31 mouse cellular contexts compared by ENCODE assay signal in the genomic region with DNA sequence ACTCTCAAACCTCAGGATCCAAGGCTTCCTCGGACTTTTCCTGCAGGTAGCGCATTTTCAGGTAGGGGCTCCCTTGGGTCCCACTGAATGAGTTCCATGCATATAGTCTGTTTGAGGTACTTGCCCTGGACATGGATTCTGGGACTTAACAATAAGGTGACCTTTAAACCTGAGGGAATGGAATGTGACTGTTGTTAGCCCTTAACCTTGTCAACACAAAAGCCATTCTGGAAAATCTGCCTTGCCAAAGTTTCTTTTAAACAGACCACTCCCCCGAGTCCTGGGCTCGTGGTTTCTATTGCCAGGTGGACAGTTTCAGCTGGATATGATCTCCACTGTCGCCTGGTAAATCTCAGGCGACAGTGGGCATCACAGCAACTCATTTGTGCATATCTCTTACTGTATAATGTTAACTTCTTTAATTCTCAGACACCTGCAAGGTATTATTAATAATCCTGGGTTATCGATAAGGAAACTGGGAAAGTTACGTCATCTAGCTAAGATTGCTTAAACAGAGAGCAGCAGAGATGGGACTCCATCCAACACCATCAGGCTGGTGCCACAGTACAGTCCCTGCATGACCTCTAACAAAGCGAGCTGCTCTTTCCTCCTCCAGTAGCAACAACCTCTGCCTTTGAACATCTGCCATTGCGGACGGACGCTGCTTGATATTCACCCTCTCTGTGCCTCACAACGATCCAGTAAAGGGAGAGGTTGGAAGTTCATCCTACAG. TPM values are rescaled to one million over a fixed set of nuclear protein-coding genes. Genes with fewer than 3 reads are reported as not detected.
DNase-seq lines count a peak whose midpoint lies in the region; ATAC-seq and TF ChIP-seq lines count a peak whose summit lies in the region.
"Had no signal": no experiment of that assay in that cellular context is flagged by ENCODE, and none has a peak within 500 bp of the region (broad histone marks: within the 10 kb centered on the region; RNA-seq: fewer than 3 reads in every experiment).

No protein-coding gene starts in this region.

- no peak for TF ChIP-seq POLR2A in liver, adult 2 months (IDR thresholded peaks at IDR 0.05; ENCODE audit: extremely low read depth, insufficient read depth, low read length)

- 53% methylated on average over 13 of the region's 13 CpGs for WGBS in heart, embryonic 13.5 days
- 67% methylated on average over 13 of the region's 13 CpGs for WGBS in heart, embryonic 11.5 days (ENCODE audit: insufficient replicate concordance)
- WGBS in liver, adult 2 months = 25% methylated on average over 13 of the region's 13 CpGs
- WGBS in stomach, embryonic 15.5 days = 50% methylated on average over 13 of the region's 13 CpGs

- H3K27me3 ChIP-seq in heart, embryonic 13.5 days (replicated peaks) = no peaks in the 10 kb centered on the region
- no peaks in the 10 kb centered on the region for H3K27me3 ChIP-seq in heart, embryonic 11.5 days (ENCODE audit: control insufficient read depth, insufficient read depth, low read length)
- no peaks in the 10 kb centered on the region for H3K27me3 ChIP-seq in liver, adult 2 months (ENCODE audit: control insufficient read depth, insufficient read depth, low read length)
- no peaks in the 10 kb centered on the region for H3K27me3 ChIP-seq in stomach, embryonic 15.5 days (replicated peaks)
- H3K27me3 ChIP-seq: CH12.LX; embryonic facial prominence, embryonic 15.5 days; heart, embryonic 12.5 days; liver, embryonic 13.5 days; midbrain, embryonic 15.5 days had no signal

- no peak for TF ChIP-seq CTCF in liver, adult 2 months (IDR thresholded peaks at IDR 0.05; ENCODE audit: low read depth, low read length)

- H3K79me2 ChIP-seq in liver, adult 2 months (ENCODE audit: control insufficient read depth, insufficient read depth, low read length) = peaks cover 42% of the 10 kb centered on the region; the same call in 1 of the 2 replicates

- peaks cover 17% of the 10 kb centered on the region for H3K4me1 ChIP-seq in heart, embryonic 13.5 days
- no peaks in the 10 kb centered on the region; the same call in 1 of the 2 replicates for H3K4me1 ChIP-seq in heart, embryonic 11.5 days (ENCODE audit: control insufficient read depth, insufficient read depth, low read length)
- H3K4me1 ChIP-seq in liver, adult 2 months (ENCODE audit: control insufficient read depth, insufficient read depth, low read length) = peaks cover 15% of the 10 kb centered on the region
- peaks cover 12% of the 10 kb centered on the region; the same call in 1 of the 2 replicates for H3K4me1 ChIP-seq in stomach, embryonic 15.5 days

- H3K36me3 ChIP-seq in heart, embryonic 13.5 days = no peaks in the 10 kb centered on the region
- no peaks in the 10 kb centered on the region for H3K36me3 ChIP-seq in heart, embryonic 11.5 days (ENCODE audit: control insufficient read depth, insufficient read depth, low read length)
- H3K36me3 ChIP-seq in liver, adult 2 months (ENCODE audit: control insufficient read depth, insufficient read depth, low read length) = no peaks in the 10 kb centered on the region
- H3K36me3 ChIP-seq in stomach, embryonic 15.5 days = no peaks in the 10 kb centered on the region; the same call in 1 of the 2 replicates
- H3K36me3 ChIP-seq: embryonic facial prominence, embryonic 15.5 days; heart, embryonic 12.5 days; liver, embryonic 13.5 days; midbrain, embryonic 15.5 days had no signal

- H3K4me3 ChIP-seq in heart, embryonic 13.5 days = no peak overlapping the region
- H3K4me3 ChIP-seq in heart, embryonic 11.5 days (ENCODE audit: low read depth, low read length) = no peak overlapping the region
- H3K4me3 ChIP-seq in liver, adult 2 months (ENCODE audit: insufficient read depth, low read depth, low read length) = no peak overlapping the region
- no peak overlapping the region for H3K4me3 ChIP-seq in stomach, embryonic 15.5 days (replicated peaks)
- H3K4me3 ChIP-seq: embryonic facial prominence, embryonic 15.5 days; forebrain, embryonic 10.5 days; heart, embryonic 12.5 days; liver, embryonic 13.5 days; midbrain, embryonic 15.5 days; myocyte had no signal

- ATAC-seq in heart, embryonic 13.5 days (ENCODE audit: extremely low read depth, insufficient number of reproducible peaks, low FRiP score, low TSS enrichment) = no peak
- no peak for ATAC-seq in heart, embryonic 11.5 days (replicated peaks; ENCODE audit: insufficient number of reproducible peaks, low FRiP score, low TSS enrichment)
- ATAC-seq in stomach, embryonic 15.5 days (ENCODE audit: insufficient read depth, low FRiP score, low read depth) = peak; percentile 50; the same call in 1 of the 2 replicates
- ATAC-seq: forebrain, postnatal 0 days; midbrain, embryonic 15.5 days had no signal

- no peak overlapping the region for H3K4me2 ChIP-seq in heart, embryonic 13.5 days
- H3K4me2 ChIP-seq in heart, embryonic 11.5 days = no peak overlapping the region
- no peak overlapping the region for H3K4me2 ChIP-seq in stomach, embryonic 15.5 days
- H3K4me2 ChIP-seq: embryonic facial prominence, embryonic 15.5 days; heart, embryonic 12.5 days; liver, embryonic 13.5 days; midbrain, embryonic 15.5 days had no signal

- DNase-seq in liver, adult 2 months (ENCODE audit: extremely low read depth, low read depth, low spot score) = peak; percentile 98
- DNase-seq in liver (no peak), ZHBTc4 (ENCODE audit: low read depth, low spot score) (peak; percentile 69)
- DNase-seq in spleen, postnatal 10 days (ENCODE audit: low spot score in 2 of 2) = no peak
- DNase-seq in layer of hippocampus, adult 9-11 months = no peak
- DNase-seq: adrenal gland, postnatal 36 days; cerebellum, adult 11-12 months; cerebellum, postnatal 25 days; forebrain, postnatal 0 days; heart, postnatal 4 days; kidney, postnatal 14 days; left cerebral cortex, postnatal 4 days; liver, embryonic 13.5 days; lung, postnatal 10 days; thymus, postnatal 14 days had no signal

- no peaks in the 10 kb centered on the region for H3K9me3 ChIP-seq in heart, embryonic 13.5 days
- H3K9me3 ChIP-seq in heart, embryonic 11.5 days (replicated peaks; ENCODE audit: control insufficient read depth, low read length) = no peaks in the 10 kb centered on the region
- H3K9me3 ChIP-seq in stomach, embryonic 15.5 days = no peaks in the 10 kb centered on the region
- H3K9me3 ChIP-seq: embryonic facial prominence, embryonic 15.5 days; forebrain, embryonic 10.5 days; heart, embryonic 12.5 days; liver, embryonic 13.5 days; midbrain, embryonic 15.5 days had no signal

- H3K9ac ChIP-seq in heart, embryonic 13.5 days = 0 out of 2 replicates have a peak overlapping the region, but pooled peaks have one; percentile 14
- H3K9ac ChIP-seq in heart, embryonic 11.5 days (ENCODE audit: low read depth, low read length) = no peak overlapping the region
- peak overlapping the region; percentile 45 for H3K9ac ChIP-seq in liver, adult 2 months (ENCODE audit: low read depth, low read length)
- H3K9ac ChIP-seq in stomach, embryonic 15.5 days = no peak overlapping the region
- H3K9ac ChIP-seq: embryonic facial prominence, embryonic 15.5 days; forebrain, postnatal 0 days; heart, embryonic 12.5 days; liver, embryonic 13.5 days; midbrain, embryonic 15.5 days had no signal

- no peak overlapping the region for H3K27ac ChIP-seq in heart, embryonic 13.5 days (replicated peaks)
- H3K27ac ChIP-seq in heart, embryonic 11.5 days (ENCODE audit: low read depth, low read length) = no peak overlapping the region
- H3K27ac ChIP-seq in liver, adult 2 months (replicated peaks; ENCODE audit: insufficient read depth, low read depth, low read length) = peak overlapping the region; percentile 93
- H3K27ac ChIP-seq in stomach, embryonic 15.5 days = 0 out of 2 replicates have a peak overlapping the region, but pooled peaks have one; percentile 11
- H3K27ac ChIP-seq: embryonic facial prominence, embryonic 15.5 days; forebrain, embryonic 10.5 days; liver, embryonic 13.5 days; midbrain, embryonic 15.5 days had no signal

RNA-seq across cellular contexts. Expression of a gene that starts 38.2 kb away (rescaled TPM):
- polyA plus RNA-seq in heart, embryonic 13.5 days (2015; fragmentation: Nextera tagmentation; extraction: Ambion mirVana) = not detected in 2 replicates
- polyA plus RNA-seq in heart, embryonic 11.5 days (2014; fragmentation: Nextera tagmentation; extraction: Ambion mirVana) = not detected in 2 replicates
- not detected in 2 replicates for total RNA-seq in liver, adult 2 months (2014; rRNA removed)
- not detected in 2 replicates for polyA plus RNA-seq in liver, adult 2 months (2012; rRNA removed)
- polyA plus RNA-seq in stomach, embryonic 15.5 days (2015; fragmentation: Nextera tagmentation; extraction: Ambion mirVana) = 0.39 and 0.73 TPM in 2 replicates
- total RNA-seq: adrenal gland, postnatal 36 days; CH12.LX; forebrain, postnatal 0 days; gastrocnemius, adult 18-20 months; gastrocnemius, postnatal 4 days; heart, postnatal 4 days; layer of hippocampus, adult 8-10 months; left cerebral cortex, adult 18-20 months; left cerebral cortex, postnatal 4 days; megakaryocyte progenitor cell, adult 5-6 weeks had no signal
- polyA plus RNA-seq: embryonic facial prominence, embryonic 15.5 days; forebrain, postnatal 0 days; heart, embryonic 12.5 days; midbrain, embryonic 15.5 days; myocyte; neural tube, embryonic 14.5 days; spleen, adult 2 months had no signal

RNA-seq across cellular contexts. Expression of a gene that starts 43.6 kb away (rescaled TPM):
- 3.8 and 4.2 TPM in 2 replicates for polyA plus RNA-seq in heart, embryonic 13.5 days (2015; fragmentation: Nextera tagmentation; extraction: Ambion mirVana)
- 2.7 and 3.4 TPM in 2 replicates for polyA plus RNA-seq in heart, embryonic 11.5 days (2014; fragmentation: Nextera tagmentation; extraction: Ambion mirVana)
- total RNA-seq in liver, adult 2 months (2014; rRNA removed) = 18.3 and 23.6 TPM in 2 replicates
- 13.4 and 16.5 TPM in 2 replicates for polyA plus RNA-seq in liver, adult 2 months (2012; rRNA removed)
- polyA plus RNA-seq in stomach, embryonic 15.5 days (2015; fragmentation: Nextera tagmentation; extraction: Ambion mirVana) = 29.5 and 32.1 TPM in 2 replicates

Comparison
In these comparisons a context has a peak if more than half of its experiments do, and no peak if none do; other contexts are left out.
1. H3K9ac ChIP-seq: peak in heart, embryonic 13.5 days (single experiment) and liver, adult 2 months (single experiment); none in heart, embryonic 11.5 days (single experiment) and stomach, embryonic 15.5 days (single experiment).
2. DNase-seq: peak in liver, adult 2 months (single experiment) and ZHBTc4 (single experiment); none in liver (single experiment), spleen, postnatal 10 days (0 of 2) and layer of hippocampus, adult 9-11 months (single experiment).
3. H3K27ac ChIP-seq: peak in liver, adult 2 months (single experiment) and stomach, embryonic 15.5 days (single experiment); none in heart, embryonic 13.5 days (single experiment) and heart, embryonic 11.5 days (single experiment).